Mouse (Mus musculus) stomach, postnatal 0 days (tissue): ENCODE results near the gene Nsmce1. TPM values are rescaled to one million over a fixed set of nuclear protein-coding genes. Genes with fewer than 3 reads are reported as not detected.

Experiments used
- ATAC-seq: fragments of 200-750 bp; cut with Nextera tagmentation; 2 replicates; pipeline ENCODE4 v1.8.0; 2017; ENCODE audit not compliant: low FRiP score, low TSS enrichment
- DNase-seq: peaks from one replicate; pipeline ENCODE4 v3.0.0-alpha.2; 2016; ENCODE audit warnings: low spot score
- H3K27ac ChIP-seq: fragments of 300-500 bp; sonication (generic); replicated peaks from 2 replicates; pipeline ENCODE4 v1.5.1; 2014; ENCODE audit warnings: mild to moderate bottlenecking, control low read depth
- H3K27me3 ChIP-seq: fragments of 300-500 bp; sonication (generic); 2 replicates; pipeline ENCODE4 v1.6.1; 2014; ENCODE audit warnings: low read length; ENCODE audit not compliant: control insufficient read depth, insufficient read depth
- H3K36me3 ChIP-seq: fragments of 300-500 bp; sonication (generic); 2 replicates; pipeline ENCODE4 v1.6.1; 2014; ENCODE audit warnings: low read length, mixed read lengths; ENCODE audit not compliant: control insufficient read depth, insufficient read depth
- H3K4me1 ChIP-seq: fragments of 300-500 bp; sonication (generic); replicated peaks from 2 replicates; pipeline ENCODE4 v1.6.1; 2014; ENCODE audit warnings: antibody characterized with exemption; ENCODE audit not compliant: control insufficient read depth, insufficient read depth
- H3K4me2 ChIP-seq: fragments of 300-500 bp; sonication (generic); replicated peaks from 2 replicates; pipeline ENCODE4 v1.6.1; 2014; ENCODE audit warnings: low read depth, mild to moderate bottlenecking, control low read depth, moderate library complexity
- H3K4me3 ChIP-seq: fragments of 300-500 bp; sonication (generic); 2 replicates; pipeline ENCODE4 v1.5.1; 2014; ENCODE audit warnings: low read depth, low read length, control low read depth
- H3K9ac ChIP-seq: fragments of 300-500 bp; sonication (generic); 2 replicates; pipeline ENCODE4 v1.6.1; 2014; ENCODE audit warnings: mild to moderate bottlenecking, low read length, control low read depth, mixed read lengths
- H3K9me3 ChIP-seq: fragments of 300-500 bp; sonication (generic); 2 replicates; pipeline ENCODE4 v1.6.1; 2016; ENCODE audit warnings: low read length; ENCODE audit not compliant: control insufficient read depth
- CTCF ChIP-seq: IDR thresholded peaks from 2 replicates; pipeline ENCODE4 v1.5.1; 2016; ENCODE audit warnings: antibody characterized with exemption, low read depth, mild to moderate bottlenecking, moderate library complexity
- EP300 ChIP-seq: optimal IDR thresholded peaks from 2 replicates; pipeline ENCODE3; 2016; ENCODE audit warnings: antibody characterized with exemption
- WGBS: fragments of 180-500 bp; shearing (Covaris S2); extraction: QIAGEN DNeasy Blood & Tissue Kit; methylation state at CpG from one replicate; pipeline ENCODE4 v1.1.7; 2014; 5-methylcytosine and 5-hydroxymethylcytosine counted together
- polyA plus RNA-seq: library from polyadenylated mRNA; unstranded; fragments of >200 nt; fragmentation: Nextera tagmentation; extraction: Ambion mirVana; gene quantifications from 2 replicates; pipeline ENCODE4 v1.2.1, GENCODE M21; 2015

The Nsmce1 gene
- polyA plus RNA-seq: 77.0 and 77.9 TPM in 2 replicates

- H3K4me2 ChIP-seq: peak within 1 kb of the TSS; percentile 72
- TF ChIP-seq CTCF: peak; percentile 63
- TF ChIP-seq EP300: no peak
- ATAC-seq (peak; percentile 97), DNase-seq (peak; percentile 96)
- peaks cover 5% of the 10 kb centered on the region; the same call in 1 of the 2 replicates for H3K4me1 ChIP-seq
- no peaks in the 10 kb centered on the region for H3K27me3 ChIP-seq
- under 1% methylated on average over 56 of the region's 56 CpGs for WGBS
- H3K4me3 ChIP-seq: peak within 1 kb of the TSS; percentile 58
- H3K9me3 ChIP-seq: no peaks in the 10 kb centered on the region
- H3K27ac ChIP-seq: peak within 1 kb of the TSS; percentile 89
- H3K36me3 ChIP-seq: peaks cover under 1% of the 10 kb centered on the region; the same call in 1 of the 2 replicates
- H3K9ac ChIP-seq: peak within 1 kb of the TSS; percentile 70
These were observed at the start of gene Nsmce1 for GRCm38 (mm10) chr7:125490947-125491735. Gene Nsmce1, minus strand, starts transcription at chr7:125491596.

GRCm38 (mm10) chr7:125541026-125541425, 49.6 kb upstream of the Nsmce1 start:
- ATAC-seq (no peak), DNase-seq (no peak)
- no peaks in the 10 kb centered on the region for H3K9me3 ChIP-seq
- H3K36me3 ChIP-seq: no peaks in the 10 kb centered on the region
- H3K9ac ChIP-seq: no peak overlapping the region
- no peak overlapping the region for H3K4me3 ChIP-seq
- 77% methylated on average over 1 of the region's 1 CpGs for WGBS
- H3K4me2 ChIP-seq: no peak overlapping the region
- no peak overlapping the region for H3K27ac ChIP-seq
- TF ChIP-seq CTCF: no peak
- TF ChIP-seq EP300: no peak
- no peaks in the 10 kb centered on the region for H3K27me3 ChIP-seq
- H3K4me1 ChIP-seq: no peaks in the 10 kb centered on the region

- no peak overlapping the region for H3K9ac ChIP-seq
- H3K27me3 ChIP-seq: no peaks in the 10 kb centered on the region
- no peaks in the 10 kb centered on the region for H3K4me1 ChIP-seq
- no peak overlapping the region for H3K27ac ChIP-seq
- no peaks in the 10 kb centered on the region for H3K36me3 ChIP-seq
- no peaks in the 10 kb centered on the region for H3K9me3 ChIP-seq
- H3K4me3 ChIP-seq: no peak overlapping the region
- ATAC-seq: no peak
- H3K4me2 ChIP-seq: no peak overlapping the region
- no peak for DNase-seq
- 69% methylated on average over 3 of the region's 3 CpGs for WGBS
- TF ChIP-seq EP300: no peak
- TF ChIP-seq CTCF: no peak
These were observed 48.0 kb upstream of the Nsmce1 start for GRCm38 (mm10) chr7:125539351-125539750.

GRCm38 (mm10) chr7:125527901-125528580, 36.6 kb upstream of the Nsmce1 start:
- Histone ChIP-seq H3K4me1 (no peaks in the 10 kb centered on the region), H3K27me3 (no peaks in the 10 kb centered on the region), H3K36me3 (no peaks in the 10 kb centered on the region), H3K27ac (no peak overlapping the region), H3K4me2 (no peak overlapping the region), H3K4me3 (no peak overlapping the region), H3K9me3 (no peaks in the 10 kb centered on the region), H3K9ac (no peak overlapping the region)
- no peak for TF ChIP-seq EP300
- ATAC-seq: no peak
- DNase-seq: no peak
- 79% methylated on average over 9 of the region's 9 CpGs for WGBS

- DNase-seq: no peak
- Histone ChIP-seq H3K9me3 (no peaks in the 10 kb centered on the region), H3K9ac (no peak overlapping the region), H3K27ac (no peak overlapping the region), H3K36me3 (no peaks in the 10 kb centered on the region), H3K27me3 (no peaks in the 10 kb centered on the region), H3K4me3 (no peak overlapping the region), H3K4me1 (no peaks in the 10 kb centered on the region), H3K4me2 (no peak overlapping the region)
- ATAC-seq: no peak
- TF ChIP-seq EP300 (no peak), CTCF (no peak)
- WGBS: 84% methylated on average over 6 of the region's 6 CpGs
These were observed 35.8 kb upstream of the Nsmce1 start for GRCm38 (mm10) chr7:125527186-125527585.

- no peaks in the 10 kb centered on the region for H3K27me3 ChIP-seq
- WGBS: 39% methylated on average over 3 of the region's 3 CpGs
- no peaks in the 10 kb centered on the region for H3K36me3 ChIP-seq
- no peak overlapping the region for H3K4me2 ChIP-seq
- no peak for TF ChIP-seq CTCF
- no peak for TF ChIP-seq EP300
- ATAC-seq (no peak), DNase-seq (no peak)
- no peaks in the 10 kb centered on the region for H3K4me1 ChIP-seq
- H3K27ac ChIP-seq: no peak overlapping the region
- H3K4me3 ChIP-seq: no peak overlapping the region
- H3K9me3 ChIP-seq: no peaks in the 10 kb centered on the region
- no peak overlapping the region for H3K9ac ChIP-seq
These were observed 31.7 kb upstream of the Nsmce1 start for GRCm38 (mm10) chr7:125523051-125523450.
